Mouse (Mus musculus) midbrain, postnatal 0 days (tissue): ENCODE results near the gene Pole3. TPM values are rescaled to one million over a fixed set of nuclear protein-coding genes. Genes with fewer than 3 reads are reported as not detected.

Experiments
- ATAC-seq: fragments of 200-750 bp; cut with Nextera tagmentation; 2 replicates; pipeline ENCODE4 v1.8.0; 2017; ENCODE audit warnings: moderate number of reproducible peaks, mild to moderate bottlenecking, moderate TSS enrichment, moderate library complexity; ENCODE audit not compliant: low FRiP score
- DNase-seq: peaks from one replicate; pipeline ENCODE4 v3.0.0-alpha.2; 2015; ENCODE audit warnings: low spot score
- H3K27ac ChIP-seq: fragments of 300-500 bp; sonication (generic); 2 replicates; pipeline ENCODE4 v1.5.1; 2014; ENCODE audit warnings: low read depth, mild to moderate bottlenecking, low read length, mixed read lengths
- H3K27me3 ChIP-seq: fragments of 300-500 bp; sonication (generic); 2 replicates; pipeline ENCODE4 v1.6.1; 2014; ENCODE audit warnings: low read length, control low read depth, mixed read lengths; ENCODE audit not compliant: insufficient read depth
- H3K36me3 ChIP-seq: fragments of 300-500 bp; sonication (generic); 2 replicates; pipeline ENCODE4 v1.6.1; 2014; ENCODE audit warnings: low read length, control low read depth, mixed read lengths; ENCODE audit not compliant: insufficient read depth
- H3K4me1 ChIP-seq: fragments of 300-500 bp; sonication (generic); 2 replicates; pipeline ENCODE4 v1.6.1; 2014; ENCODE audit warnings: mild to moderate bottlenecking, control low read depth, antibody characterized with exemption, low read length, mixed read lengths; ENCODE audit not compliant: insufficient read depth
- H3K4me2 ChIP-seq: fragments of 300-500 bp; sonication (generic); 2 replicates; pipeline ENCODE4 v1.6.1; 2014; ENCODE audit warnings: low read depth, mild to moderate bottlenecking, low read length, mixed read lengths; ENCODE audit not compliant: poor library complexity, severe bottlenecking
- H3K4me3 ChIP-seq: fragments of 300-500 bp; sonication (generic); 2 replicates; pipeline ENCODE4 v1.5.1; 2014; ENCODE audit warnings: low read depth, mild to moderate bottlenecking, low read length, moderate library complexity
- H3K9ac ChIP-seq: fragments of 300-500 bp; sonication (generic); replicated peaks from 2 replicates; pipeline ENCODE4 v1.6.1; 2014; ENCODE audit warnings: mild to moderate bottlenecking, low read length, moderate library complexity, mixed read lengths; ENCODE audit not compliant: poor library complexity, severe bottlenecking
- H3K9me3 ChIP-seq: fragments of 300-500 bp; sonication (generic); 2 replicates; pipeline ENCODE4 v1.6.1; 2016; ENCODE audit warnings: low read length, control low read depth
- CTCF ChIP-seq: IDR thresholded peaks from 2 replicates; pipeline ENCODE4 v1.5.1; 2016; ENCODE audit warnings: antibody characterized with exemption, mild to moderate bottlenecking
- WGBS: fragments of 180-500 bp; shearing (Covaris S2); extraction: QIAGEN DNeasy Blood & Tissue Kit; methylation state at CpG from one replicate; pipeline ENCODE4 v1.1.7; 2014; 5-methylcytosine and 5-hydroxymethylcytosine counted together
- polyA plus RNA-seq: library from polyadenylated mRNA; unstranded; fragments of >200 nt; fragmentation: Nextera tagmentation; extraction: Ambion mirVana; gene quantifications from 2 replicates; pipeline ENCODE4 v1.2.1, GENCODE M21; 2015
- total RNA-seq: library from RNA; depleted of rRNA; stranded (reverse); fragments of >200 nt; gene quantifications from 2 replicates; pipeline ENCODE4 v1.2.3, GENCODE M21; 2014

Gene Pole3
- total and polyA plus RNA-seq, 2 experiments from 2014 or later: 25.6 to 57.3 TPM

GRCm38 (mm10) chr4:62492682-62493081, 32.2 kb downstream of the Pole3 start:
- H3K27ac ChIP-seq: no peak overlapping the region
- H3K9ac ChIP-seq: no peak overlapping the region
- H3K4me2 ChIP-seq: no peak overlapping the region
- H3K4me1 ChIP-seq: no peaks in the 10 kb centered on the region
- ATAC-seq (no peak), DNase-seq (no peak)
- H3K36me3 ChIP-seq: peaks cover 3% of the 10 kb centered on the region; the same call in 1 of the 2 replicates
- no peak overlapping the region for H3K4me3 ChIP-seq
- no peaks in the 10 kb centered on the region for H3K9me3 ChIP-seq
- no peaks in the 10 kb centered on the region for H3K27me3 ChIP-seq
- no peak for TF ChIP-seq CTCF
- 85% methylated on average over 2 of the region's 2 CpGs for WGBS

- 97% methylated on average over 2 of the region's 2 CpGs for WGBS
- H3K27ac ChIP-seq: no peak overlapping the region
- H3K36me3 ChIP-seq: no peaks in the 10 kb centered on the region
- H3K4me3 ChIP-seq: no peak overlapping the region
- no peak overlapping the region for H3K4me2 ChIP-seq
- no peak for ATAC-seq
- H3K4me1 ChIP-seq: no peaks in the 10 kb centered on the region
- no peaks in the 10 kb centered on the region for H3K9me3 ChIP-seq
- no peaks in the 10 kb centered on the region for H3K27me3 ChIP-seq
- H3K9ac ChIP-seq: no peak overlapping the region
- no peak for TF ChIP-seq CTCF
- no peak for DNase-seq
These were observed 37.0 kb downstream of the Pole3 start for GRCm38 (mm10) chr4:62487914-62488313.

GRCm38 (mm10) chr4:62487172-62487571, 37.7 kb downstream of the Pole3 start:
- no peak for ATAC-seq
- WGBS: 92% methylated on average over 5 of the region's 5 CpGs

GRCm38 (mm10) chr4:62486162-62486696, 38.6 kb downstream of the Pole3 start:
- TF ChIP-seq CTCF: no peak
- no peak overlapping the region for H3K4me2 ChIP-seq
- DNase-seq: no peak
- 92% methylated on average over 15 of the region's 15 CpGs for WGBS
- no peak overlapping the region for H3K27ac ChIP-seq
- no peak overlapping the region for H3K9ac ChIP-seq
- no peaks in the 10 kb centered on the region for H3K27me3 ChIP-seq
- ATAC-seq: no peak
- H3K36me3 ChIP-seq: no peaks in the 10 kb centered on the region
- H3K9me3 ChIP-seq: no peaks in the 10 kb centered on the region
- H3K4me3 ChIP-seq: no peak overlapping the region
- no peaks in the 10 kb centered on the region for H3K4me1 ChIP-seq

More at GRCm38 (mm10) chr4:62487172-62487571, 37.7 kb downstream of the Pole3 start:
- no peak overlapping the region for H3K4me2 ChIP-seq
- no peak overlapping the region for H3K9ac ChIP-seq
- no peak for DNase-seq
- no peaks in the 10 kb centered on the region for H3K27me3 ChIP-seq
- no peaks in the 10 kb centered on the region for H3K4me1 ChIP-seq
- no peak overlapping the region for H3K27ac ChIP-seq
- no peaks in the 10 kb centered on the region for H3K36me3 ChIP-seq
- no peak overlapping the region for H3K4me3 ChIP-seq
- TF ChIP-seq CTCF: no peak
- no peaks in the 10 kb centered on the region for H3K9me3 ChIP-seq

- Histone ChIP-seq H3K4me1 (no peaks in the 10 kb centered on the region), H3K27ac (no peak overlapping the region), H3K9me3 (no peaks in the 10 kb centered on the region)
These were observed 39.3 kb downstream of the Pole3 start for GRCm38 (mm10) chr4:62485450-62486161.

GRCm38 (mm10) chr4:62484928-62485327, 39.9 kb downstream of the Pole3 start:
- no peaks in the 10 kb centered on the region for H3K9me3 ChIP-seq
- H3K4me2 ChIP-seq: no peak overlapping the region
- no peak for DNase-seq
- TF ChIP-seq CTCF: no peak
- no peak for ATAC-seq
- H3K27me3 ChIP-seq: no peaks in the 10 kb centered on the region
- H3K4me1 ChIP-seq: no peaks in the 10 kb centered on the region
- H3K9ac ChIP-seq: no peak overlapping the region
- 81% methylated on average over 3 of the region's 3 CpGs for WGBS
- no peak overlapping the region for H3K27ac ChIP-seq
- no peak overlapping the region for H3K4me3 ChIP-seq
- H3K36me3 ChIP-seq: no peaks in the 10 kb centered on the region

More at GRCm38 (mm10) chr4:62485450-62486161, 39.3 kb downstream of the Pole3 start:
- 86% methylated on average over 8 of the region's 8 CpGs for WGBS
- DNase-seq (no peak), ATAC-seq (no peak)
- Histone ChIP-seq H3K27me3 (no peaks in the 10 kb centered on the region), H3K4me3 (no peak overlapping the region), H3K9ac (no peak overlapping the region), H3K4me2 (no peak overlapping the region), H3K36me3 (no peaks in the 10 kb centered on the region)
- no peak for TF ChIP-seq CTCF
